Mouse (Mus musculus) lung, adult 2 months (tissue): Measurements from ENCODE around the gene Bend3.

ENCODE experiments used
- CTCF ChIP-seq: fragments of 200-500 bp; IDR thresholded peaks from 2 replicates; pipeline ENCODE4 v1.5.1; 2011; ENCODE audit warnings: mild to moderate bottlenecking, low read length, control low read depth; ENCODE audit not compliant: insufficient read depth
- POLR2A ChIP-seq: fragments of 200-500 bp; IDR thresholded peaks from 2 replicates; pipeline ENCODE4 v1.6.1; 2011; ENCODE audit warnings: low read depth, mild to moderate bottlenecking, control low read depth, low read length, borderline replicate concordance; ENCODE audit errors: extremely low read depth

DNA sequence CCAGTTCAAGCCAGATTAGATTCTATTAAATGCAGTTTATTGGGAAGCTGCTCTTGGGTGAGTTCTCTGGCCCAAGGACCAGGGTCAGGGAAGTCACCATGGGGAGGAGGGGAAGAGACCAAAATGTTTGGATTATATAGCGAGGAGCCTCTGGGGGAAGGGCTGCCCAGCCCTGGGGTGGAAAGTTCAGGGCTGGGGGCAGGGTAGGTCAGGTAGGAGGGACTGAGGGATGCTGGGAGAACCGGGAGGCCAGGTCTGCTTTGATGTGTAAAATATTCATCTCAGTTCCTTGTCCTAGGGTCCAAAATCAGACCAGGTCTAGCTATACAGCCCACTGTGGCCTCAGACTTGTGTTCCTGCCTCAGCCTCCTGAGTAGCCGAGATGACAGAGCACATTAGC is 15.4 kb upstream of the Bend3 start:
- TF ChIP-seq POLR2A (no peak), CTCF (no peak)
